Mouse (Mus musculus) bone marrow, adult 2 months (tissue): ENCODE measurements at regions not wholly inside any gene's neighbourhood (a gene's known extent, or its start where the extent isn't known, plus 50 kb on each side); places are given as distances from the start of the nearest gene placed in this dataset.

Source experiments
- H3K27ac ChIP-seq: fragments of 200-500 bp; 2 replicates; pipeline ENCODE4 v1.5.1; 2012; ENCODE audit warnings: low read depth, mild to moderate bottlenecking, control low read depth, inconsistent platforms, low read length; ENCODE audit not compliant: control insufficient read depth, poor library complexity, insufficient read depth
- H3K4me1 ChIP-seq: fragments of 200-500 bp; 2 replicates; pipeline ENCODE4 v1.6.1; 2011; ENCODE audit warnings: low read length; ENCODE audit not compliant: control insufficient read depth, insufficient read depth
- H3K4me3 ChIP-seq: fragments of 200-500 bp; replicated peaks from 2 replicates; pipeline ENCODE3; 2011; ENCODE audit warnings: mild to moderate bottlenecking, low read depth, low read length, control low read depth; ENCODE audit not compliant: control insufficient read depth
- CTCF ChIP-seq: fragments of 200-500 bp; IDR thresholded peaks from 2 replicates; pipeline ENCODE4 v1.5.1; 2011; ENCODE audit warnings: low read length, control low read depth; ENCODE audit not compliant: control insufficient read depth, insufficient read depth
- POLR2A ChIP-seq: fragments of 200-500 bp; IDR thresholded peaks from 2 replicates; pipeline ENCODE4 v1.6.1; 2011; ENCODE audit warnings: low read depth, mild to moderate bottlenecking, control low read depth, low read length, borderline replicate concordance; ENCODE audit not compliant: control insufficient read depth
- WGBS: fragments of 180-500 bp; shearing (Covaris S2); methylation state at CpG from one replicate; pipeline ENCODE4 v1.1.7; 2018; 5-methylcytosine and 5-hydroxymethylcytosine counted together

DNA sequence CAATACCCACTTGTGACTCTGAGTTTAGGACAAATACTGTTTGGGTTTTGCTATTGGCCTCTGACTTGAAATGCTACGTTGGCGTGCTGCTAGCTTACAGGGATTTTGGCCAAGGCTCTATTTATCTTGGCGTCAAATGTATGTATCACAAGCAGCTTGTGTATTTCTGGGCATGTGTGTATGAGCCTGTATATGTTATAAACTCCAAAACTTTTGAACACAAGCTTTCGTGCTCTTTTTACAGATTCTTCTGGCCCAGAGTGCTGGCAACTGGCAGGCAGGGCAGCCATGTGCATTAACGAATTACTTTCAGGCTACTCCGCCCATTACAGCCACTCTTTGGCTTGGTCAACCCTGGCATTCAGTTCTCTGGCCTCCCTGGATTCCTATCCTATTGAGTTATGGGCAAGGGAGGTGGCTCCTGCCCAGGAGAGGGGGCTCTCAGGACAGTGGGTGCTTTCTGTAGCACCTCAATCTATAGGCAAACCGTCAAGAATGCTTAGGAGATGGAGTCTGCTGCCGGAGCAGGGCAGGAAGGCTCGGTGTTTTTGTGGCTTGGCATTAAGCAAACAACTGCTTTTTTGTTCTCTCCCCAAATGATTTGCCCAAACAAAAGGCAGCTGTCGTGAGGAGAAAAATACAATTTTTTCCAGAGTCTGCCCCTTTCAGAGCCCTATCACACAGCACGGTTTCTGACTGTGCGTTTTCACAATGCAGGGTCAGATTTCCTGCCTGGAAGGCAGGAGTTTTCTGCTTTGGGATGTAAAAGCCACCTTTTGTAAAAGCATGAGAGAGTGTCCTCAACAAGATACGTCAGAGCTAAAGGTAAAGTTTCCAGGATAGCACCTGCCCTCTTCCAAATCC, 465.0 kb downstream of the Ccdc171 start:
- 53% methylated on average over 13 of the region's 13 CpGs for WGBS
- no peak overlapping the region for H3K4me3 ChIP-seq

DNA sequence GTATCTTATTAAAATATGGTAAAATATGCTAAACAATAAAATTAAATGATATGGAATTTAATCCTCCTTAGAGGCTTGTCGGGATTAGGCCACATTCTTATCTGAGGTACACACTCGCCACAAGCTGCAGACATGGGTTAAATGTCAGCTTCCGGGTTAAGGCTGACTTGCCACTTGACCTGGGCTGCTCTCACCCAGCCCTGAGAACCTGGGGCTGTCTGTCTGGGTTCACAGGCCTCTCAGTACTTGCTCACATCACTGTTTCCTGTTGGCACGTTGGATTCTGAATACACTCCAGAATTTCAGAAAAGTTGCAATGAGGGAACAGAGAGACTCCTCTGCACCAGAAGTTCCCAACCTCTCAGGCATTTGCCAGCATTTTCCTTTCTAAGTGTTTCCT, 465.9 kb downstream of the Ccdc171 start:
- H3K27ac ChIP-seq: no peak overlapping the region
- no peak for TF ChIP-seq POLR2A
- no peak for TF ChIP-seq CTCF
- 15% methylated on average over 4 of the region's 4 CpGs for WGBS
- H3K4me3 ChIP-seq: no peak overlapping the region
- H3K4me1 ChIP-seq: no peaks in the 10 kb centered on the region

More for the DNA sequence above, 465.0 kb downstream of the Ccdc171 start:
- Histone ChIP-seq H3K4me1 (no peaks in the 10 kb centered on the region), H3K27ac (no peak overlapping the region)
- no peak for TF ChIP-seq CTCF
- TF ChIP-seq POLR2A: no peak

GRCm38 (mm10) chr4:83997079-83997478, 471.7 kb downstream of the Ccdc171 start:
- TF ChIP-seq CTCF: no peak
- TF ChIP-seq POLR2A: no peak
- Histone ChIP-seq H3K4me1 (no peaks in the 10 kb centered on the region), H3K4me3 (no peak overlapping the region), H3K27ac (no peak overlapping the region)
- WGBS: 66% methylated on average over 4 of the region's 4 CpGs

DNA sequence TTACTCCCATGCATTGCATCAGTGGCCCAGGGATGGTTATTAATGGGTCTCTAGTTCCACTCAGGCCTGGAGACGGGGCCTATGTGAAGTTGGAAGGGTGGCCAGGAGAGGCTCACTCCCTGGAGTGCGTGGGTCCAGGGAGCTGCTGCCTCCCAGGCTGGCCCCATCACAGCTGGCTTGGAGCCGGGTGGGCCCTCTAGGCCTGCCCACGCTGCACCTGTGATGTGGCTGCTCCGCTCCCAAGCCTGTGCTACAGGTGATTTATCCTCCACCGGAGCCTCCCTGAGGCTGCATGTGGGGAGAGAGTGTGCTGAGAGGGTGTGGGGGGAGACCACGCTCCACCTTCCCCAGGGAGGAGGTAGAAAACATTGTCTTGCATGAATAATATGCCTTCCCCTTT, 476.3 kb downstream of the Ccdc171 start:
- no peak overlapping the region for H3K4me3 ChIP-seq
- 73% methylated on average over 7 of the region's 7 CpGs for WGBS
- no peak for TF ChIP-seq CTCF
- no peaks in the 10 kb centered on the region for H3K4me1 ChIP-seq
- H3K27ac ChIP-seq: no peak overlapping the region

DNA sequence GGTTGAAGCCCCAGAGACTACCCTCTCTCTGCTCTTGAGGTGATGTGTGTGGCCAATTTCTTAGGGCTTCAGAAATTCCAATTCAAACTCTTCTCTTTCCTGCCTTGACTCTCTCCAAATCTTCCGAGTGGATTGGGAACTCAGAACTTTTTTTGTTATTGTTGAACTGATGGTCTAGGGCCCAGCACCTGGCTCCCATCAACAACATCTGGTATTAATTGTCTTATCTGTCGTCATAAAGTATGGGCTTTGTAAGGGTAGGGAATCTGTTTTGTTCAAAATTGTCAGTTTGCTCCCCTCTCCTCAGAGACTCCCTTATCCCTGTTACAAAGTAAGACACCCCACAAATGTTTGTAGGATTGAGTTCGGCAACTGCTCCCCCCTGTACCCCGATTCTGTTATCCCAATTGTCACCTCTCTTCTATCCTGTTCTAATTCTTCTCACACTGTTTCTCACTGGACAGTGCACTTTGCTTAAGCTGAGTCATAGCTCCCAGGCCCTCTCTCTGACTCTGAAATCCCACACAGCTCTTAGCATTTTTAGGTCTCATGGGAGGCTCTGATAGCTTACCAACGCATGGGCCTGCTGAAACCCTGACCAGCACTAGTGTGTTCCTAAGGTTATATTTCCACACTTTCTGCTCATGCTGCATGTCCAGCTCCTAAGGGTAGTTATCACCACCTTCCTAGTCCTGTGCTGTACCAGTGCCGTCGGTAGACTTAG, 478.9 kb downstream of the Ccdc171 start:
- TF ChIP-seq CTCF: no peak
- Histone ChIP-seq H3K27ac (no peak overlapping the region), H3K4me1 (no peaks in the 10 kb centered on the region), H3K4me3 (no peak overlapping the region)
- WGBS: 86% methylated on average over 7 of the region's 7 CpGs

DNA sequence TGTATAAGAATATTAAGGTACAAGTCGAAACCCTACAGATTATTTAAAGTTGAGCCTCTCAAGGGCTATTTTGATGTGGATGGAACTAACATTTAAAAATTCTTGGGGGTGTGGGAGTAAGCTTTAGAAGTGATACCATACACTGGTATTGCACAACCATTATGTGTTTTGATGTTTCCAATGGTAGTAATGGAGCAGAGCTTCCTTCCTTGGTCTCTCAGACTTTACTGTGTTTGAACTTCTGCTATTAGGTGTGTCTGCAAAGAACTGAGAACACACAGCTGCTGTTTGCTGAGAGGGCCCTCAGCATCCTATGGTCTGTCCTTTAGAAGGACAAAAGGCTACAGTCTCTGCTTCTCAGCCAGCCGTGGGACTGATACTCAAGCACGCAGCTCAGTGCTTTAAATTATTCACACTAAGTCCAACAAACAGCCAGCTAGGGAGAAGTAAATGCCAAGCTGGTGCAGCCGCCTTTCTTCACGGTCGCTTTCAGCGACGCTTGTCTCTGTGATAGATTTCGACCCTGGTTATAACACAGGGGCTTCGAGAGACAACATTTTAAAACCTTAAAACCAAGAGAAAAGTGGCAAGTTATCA, 479.5 kb downstream of the Ccdc171 start:
- Histone ChIP-seq H3K4me1 (no peaks in the 10 kb centered on the region), H3K4me3 (no peak overlapping the region), H3K27ac (no peak overlapping the region)
- 85% methylated on average over 10 of the region's 10 CpGs for WGBS
- TF ChIP-seq CTCF (no peak), POLR2A (no peak)

GRCm38 (mm10) chr4:84011941-84012340, 486.6 kb downstream of the Ccdc171 start:
- WGBS: 89% methylated on average over 6 of the region's 6 CpGs
- TF ChIP-seq POLR2A (no peak), CTCF (no peak)
- Histone ChIP-seq H3K4me1 (no peaks in the 10 kb centered on the region), H3K27ac (no peak overlapping the region), H3K4me3 (no peak overlapping the region)

- no peak overlapping the region for H3K4me3 ChIP-seq
- no peaks in the 10 kb centered on the region for H3K4me1 ChIP-seq
- H3K27ac ChIP-seq: no peak overlapping the region
- TF ChIP-seq CTCF: no peak
- no peak for TF ChIP-seq POLR2A
- whole genome bisulfite sequencing: 80% methylated on average over 4 of the region's 4 CpGs
Measured at GRCm38 (mm10) chr4:84015139-84015538, 489.8 kb downstream of the Ccdc171 start.
